Mouse (Mus musculus): ENCODE data around the gene Nrip3. TPM values are rescaled to one million over a fixed set of nuclear protein-coding genes. Genes with fewer than 3 reads are reported as not detected.
A peak's percentile ranks its signal among the peaks of the same experiment; 100 is the strongest.

Nrip3 gene
- 3.9 and 4.1 TPM in 2 replicates for polyA plus RNA-seq (2015; fragmentation: Nextera tagmentation; extraction: Ambion mirVana)

- H3K4me1 ChIP-seq (replicated peaks), result peaks cover 15% of the 10 kb centered on the region
- H3K27ac ChIP-seq, result no peak within 1 kb of the TSS
- H3K4me3 ChIP-seq, result peak within 1 kb of the TSS; percentile 51
- peaks cover 54% of the 10 kb centered on the region for H3K27me3 ChIP-seq
- ATAC-seq (ENCODE audit: low FRiP score), result peak; percentile 92
- peak within 1 kb of the TSS; percentile 77 for H3K9ac ChIP-seq
- peak within 1 kb of the TSS; percentile 84 for H3K4me2 ChIP-seq
- no peaks in the 10 kb centered on the region for H3K36me3 ChIP-seq
- WGBS, result 1% methylated on average over 52 of the region's 52 CpGs
- no peaks in the 10 kb centered on the region for H3K9me3 ChIP-seq
Observed at GRCm38 (mm10) chr7:109781470-109782203, at the start of gene Nrip3. Gene Nrip3 (minus strand): TSS chr7:109782025.

GRCm38 (mm10) chr7:109831376-109831775 is 49.6 kb upstream of the Nrip3 start:
- no peak for ATAC-seq (ENCODE audit: low FRiP score)
- no peak overlapping the region for H3K27ac ChIP-seq
- no peaks in the 10 kb centered on the region for H3K4me1 ChIP-seq (replicated peaks)
- H3K36me3 ChIP-seq, result no peaks in the 10 kb centered on the region
- H3K9me3 ChIP-seq, result no peaks in the 10 kb centered on the region
- no peak overlapping the region for H3K4me3 ChIP-seq
- H3K27me3 ChIP-seq, result no peaks in the 10 kb centered on the region
- no peak overlapping the region for H3K9ac ChIP-seq
- H3K4me2 ChIP-seq, result no peak overlapping the region
- 82% methylated on average over 2 of the region's 2 CpGs for WGBS

- no peak for ATAC-seq (ENCODE audit: low FRiP score)
- WGBS, result 91% methylated on average over 8 of the region's 8 CpGs
Observed at GRCm38 (mm10) chr7:109826911-109827310, 45.1 kb upstream of the Nrip3 start.

DNA sequence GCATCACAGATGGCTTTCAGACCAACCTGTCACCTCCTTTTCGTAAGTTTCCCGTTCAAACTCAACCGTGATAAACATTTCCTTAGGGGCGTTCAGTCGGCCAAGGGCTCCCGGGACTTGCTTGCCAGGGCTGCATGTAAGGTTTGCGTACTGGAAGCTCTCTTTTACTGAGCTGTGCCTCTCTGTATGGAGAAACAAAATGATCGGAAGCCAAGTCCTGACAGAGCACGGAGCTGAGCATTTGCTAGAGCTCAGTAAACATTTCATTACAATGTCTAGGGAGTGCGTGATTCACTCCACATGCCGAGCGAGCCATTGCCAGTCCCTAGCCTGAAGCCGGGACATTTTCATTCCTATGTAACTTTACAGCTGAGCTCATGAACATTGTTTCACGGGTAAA is 43.5 kb upstream of the Nrip3 start:
- Histone ChIP-seq H3K27me3 (no peaks in the 10 kb centered on the region), H3K4me1 (replicated peaks) (no peaks in the 10 kb centered on the region), H3K9ac (no peak overlapping the region), H3K27ac (no peak overlapping the region), H3K9me3 (no peaks in the 10 kb centered on the region), H3K4me2 (no peak overlapping the region), H3K4me3 (no peak overlapping the region), H3K36me3 (no peaks in the 10 kb centered on the region)
- WGBS, result 85% methylated on average over 14 of the region's 14 CpGs
- no peak for ATAC-seq (ENCODE audit: low FRiP score)

More at GRCm38 (mm10) chr7:109826911-109827310, 45.1 kb upstream of the Nrip3 start:
- no peak overlapping the region for H3K27ac ChIP-seq
- H3K4me3 ChIP-seq, result no peak overlapping the region
- no peaks in the 10 kb centered on the region for H3K9me3 ChIP-seq
- no peak overlapping the region for H3K4me2 ChIP-seq
- H3K9ac ChIP-seq, result no peak overlapping the region
- no peaks in the 10 kb centered on the region for H3K27me3 ChIP-seq
- no peaks in the 10 kb centered on the region for H3K4me1 ChIP-seq (replicated peaks)
- H3K36me3 ChIP-seq, result no peaks in the 10 kb centered on the region

DNA sequence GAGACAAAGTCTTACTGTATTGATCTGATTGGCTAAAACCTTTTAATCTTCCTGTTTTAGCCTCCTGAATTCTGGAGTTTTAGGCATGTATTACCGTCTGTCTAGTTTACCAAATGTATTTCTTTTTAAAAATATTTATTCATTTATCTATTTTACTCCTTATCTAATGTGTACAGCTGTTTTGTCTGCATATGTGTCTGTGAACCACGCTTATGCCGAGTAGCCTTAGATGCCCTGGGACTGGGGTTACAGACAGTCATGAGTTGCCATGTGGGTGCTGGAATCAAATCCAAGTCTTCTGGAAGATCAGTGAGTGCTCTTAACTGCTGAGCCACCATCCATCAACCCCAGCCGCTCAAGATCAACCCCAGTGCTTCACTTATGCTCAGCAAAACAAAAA is 36.8 kb upstream of the Nrip3 start:
- Histone ChIP-seq H3K9ac (no peak overlapping the region), H3K9me3 (no peaks in the 10 kb centered on the region), H3K27ac (no peak overlapping the region), H3K4me1 (replicated peaks) (peaks cover 4% of the 10 kb centered on the region; the same call in 1 of the 2 replicates), H3K4me3 (no peak overlapping the region), H3K27me3 (no peaks in the 10 kb centered on the region), H3K4me2 (no peak overlapping the region), H3K36me3 (no peaks in the 10 kb centered on the region)
- ATAC-seq (ENCODE audit: low FRiP score), result no peak
- WGBS, result 93% methylated on average over 4 of the region's 4 CpGs

- no peak overlapping the region for H3K9ac ChIP-seq
- no peak for ATAC-seq (ENCODE audit: low FRiP score)
- H3K36me3 ChIP-seq, result no peaks in the 10 kb centered on the region
- no peak overlapping the region for H3K4me3 ChIP-seq
- H3K27ac ChIP-seq, result no peak overlapping the region
- no peaks in the 10 kb centered on the region for H3K27me3 ChIP-seq
- peaks cover 5% of the 10 kb centered on the region; the same call in 1 of the 2 replicates for H3K4me1 ChIP-seq (replicated peaks)
- H3K4me2 ChIP-seq, result no peak overlapping the region
- no peaks in the 10 kb centered on the region for H3K9me3 ChIP-seq
Observed at GRCm38 (mm10) chr7:109817954-109818353, 36.1 kb upstream of the Nrip3 start.

GRCm38 (mm10) chr7:109813330-109814140 is 31.7 kb upstream of the Nrip3 start:
- 17% methylated on average over 4 of the region's 4 CpGs for WGBS
- no peak overlapping the region for H3K9ac ChIP-seq
- H3K9me3 ChIP-seq, result no peaks in the 10 kb centered on the region
- peaks cover 5% of the 10 kb centered on the region; the same call in 1 of the 2 replicates for H3K4me1 ChIP-seq (replicated peaks)
- H3K36me3 ChIP-seq, result no peaks in the 10 kb centered on the region
- H3K4me3 ChIP-seq, result no peak overlapping the region
- no peak overlapping the region for H3K4me2 ChIP-seq
- no peaks in the 10 kb centered on the region for H3K27me3 ChIP-seq
- no peak for ATAC-seq (ENCODE audit: low FRiP score)
- no peak overlapping the region for H3K27ac ChIP-seq

- 85% methylated on average over 8 of the region's 8 CpGs for WGBS
- no peaks in the 10 kb centered on the region for H3K9me3 ChIP-seq
- no peaks in the 10 kb centered on the region for H3K4me1 ChIP-seq (replicated peaks)
- ATAC-seq (ENCODE audit: low FRiP score), result no peak
- H3K9ac ChIP-seq, result no peak overlapping the region
- H3K27me3 ChIP-seq, result no peaks in the 10 kb centered on the region
- no peak overlapping the region for H3K4me2 ChIP-seq
- H3K4me3 ChIP-seq, result no peak overlapping the region
- H3K27ac ChIP-seq, result no peak overlapping the region
- no peaks in the 10 kb centered on the region for H3K36me3 ChIP-seq
Observed at GRCm38 (mm10) chr7:109807616-109808485, 26.0 kb upstream of the Nrip3 start.

- Histone ChIP-seq H3K9me3 (no peaks in the 10 kb centered on the region), H3K4me3 (no peak overlapping the region), H3K4me1 (replicated peaks) (no peaks in the 10 kb centered on the region), H3K36me3 (no peaks in the 10 kb centered on the region), H3K27me3 (no peaks in the 10 kb centered on the region), H3K27ac (no peak overlapping the region), H3K9ac (no peak overlapping the region), H3K4me2 (no peak overlapping the region)
- no peak for ATAC-seq (ENCODE audit: low FRiP score)
- 69% methylated on average over 6 of the region's 6 CpGs for WGBS
Observed at GRCm38 (mm10) chr7:109804843-109805242, 23.0 kb upstream of the Nrip3 start.

GRCm38 (mm10) chr7:109804355-109804754 is 22.5 kb upstream of the Nrip3 start:
- Histone ChIP-seq H3K9ac (no peak overlapping the region), H3K27me3 (no peaks in the 10 kb centered on the region), H3K9me3 (no peaks in the 10 kb centered on the region), H3K36me3 (no peaks in the 10 kb centered on the region), H3K4me2 (no peak overlapping the region), H3K4me1 (replicated peaks) (no peaks in the 10 kb centered on the region), H3K27ac (no peak overlapping the region), H3K4me3 (no peak overlapping the region)
- WGBS, result 94% methylated on average over 6 of the region's 6 CpGs
- ATAC-seq (ENCODE audit: low FRiP score), result no peak

GRCm38 (mm10) chr7:109803516-109803915 is 21.7 kb upstream of the Nrip3 start:
- Histone ChIP-seq H3K4me3 (no peak overlapping the region), H3K27me3 (no peaks in the 10 kb centered on the region), H3K4me2 (no peak overlapping the region), H3K4me1 (replicated peaks) (no peaks in the 10 kb centered on the region), H3K9me3 (no peaks in the 10 kb centered on the region), H3K27ac (no peak overlapping the region), H3K9ac (no peak overlapping the region), H3K36me3 (no peaks in the 10 kb centered on the region)
- 74% methylated on average over 1 of the region's 1 CpGs for WGBS
- ATAC-seq (ENCODE audit: low FRiP score), result no peak

GRCm38 (mm10) chr7:109800626-109801025 is 18.8 kb upstream of the Nrip3 start:
- ATAC-seq (ENCODE audit: low FRiP score), result no peak
- H3K4me1 ChIP-seq (replicated peaks), result no peaks in the 10 kb centered on the region
- H3K36me3 ChIP-seq, result no peaks in the 10 kb centered on the region
- no peak overlapping the region for H3K27ac ChIP-seq
- H3K4me2 ChIP-seq, result no peak overlapping the region
- H3K9me3 ChIP-seq, result no peaks in the 10 kb centered on the region
- 95% methylated on average over 4 of the region's 4 CpGs for WGBS
- H3K27me3 ChIP-seq, result no peaks in the 10 kb centered on the region
- no peak overlapping the region for H3K4me3 ChIP-seq
- H3K9ac ChIP-seq, result no peak overlapping the region

Data from hindbrain, embryonic 13.5 days (tissue).